Mouse (Mus musculus): ENCODE data around the gene Oprl1. TPM values are rescaled to one million over a fixed set of nuclear protein-coding genes. Genes with fewer than 3 reads are reported as not detected.

Oprl1 gene
- total and polyA plus RNA-seq, 3 experiments = 0.14 to 0.25 TPM; not detected in 1

DNA sequence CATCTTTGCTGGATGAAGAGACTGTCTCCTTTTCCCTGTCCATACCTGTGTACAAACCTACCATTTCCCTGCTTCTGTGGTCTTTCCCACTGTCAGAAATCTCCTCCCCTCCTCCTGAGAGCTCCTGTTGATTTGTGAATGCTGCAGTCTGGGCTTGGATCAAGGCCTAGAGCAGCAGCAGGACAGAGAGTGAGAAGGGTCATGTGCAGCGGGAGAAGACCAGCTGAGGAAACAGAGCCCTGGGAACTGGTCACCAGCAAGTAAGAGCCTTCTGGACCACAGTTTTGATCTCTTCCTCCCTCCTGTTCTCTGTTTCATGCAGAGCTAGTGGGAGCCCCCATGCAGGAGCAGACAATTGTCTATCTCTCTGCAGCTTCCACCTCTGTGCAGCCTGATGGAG lies 19.0 kb upstream of the Oprl1 start:
- Histone ChIP-seq H3K9ac (ENCODE audit: insufficient read depth, low read depth) (no peak overlapping the region), H3K4me1 (ENCODE audit: control insufficient read depth in 1 of 2, insufficient read depth in 2 of 2) (peaks cover 12 to 40% of the 10 kb centered on the region in 2 experiments), H3K27ac (ENCODE audit: insufficient read depth, low read depth) (no peak overlapping the region), H3K79me2 (replicated peaks; ENCODE audit: control insufficient read depth, extremely low read depth, insufficient read depth, poor library complexity, severe bottlenecking) (peaks cover 20% of the 10 kb centered on the region), H3K4me2 (ENCODE audit: insufficient read depth, low read depth, poor library complexity, severe bottlenecking) (no peak overlapping the region), H3K27me3 (replicated peaks) (no peaks in the 10 kb centered on the region), H3K4me3 (replicated peaks in 1 of 3; ENCODE audit: low read depth in 2 of 3, low read length in 2 of 3, poor library complexity in 1 of 3) (no peak overlapping the region), H3K9me3 (replicated peaks; ENCODE audit: low read length) (no peaks in the 10 kb centered on the region), H3K36me3 (replicated peaks in 1 of 2; ENCODE audit: control insufficient read depth in 1 of 2, insufficient read depth in 1 of 2, low read length in 1 of 2) (peaks cover 6 to 11% of the 10 kb centered on the region in 2 experiments)
- dilution Hi-C loops (cut with MboI; ENCODE audit: extremely low pct_ligation_motif_present, extremely low pct_unique_long_range_greater_than_20kb, low sequenced_read_pairs) (no loop called here), in situ Hi-C loops (cut with MboI; ENCODE audit: low pct_ligation_motif_present, low pct_unique_long_range_greater_than_20kb, low sequenced_read_pairs) (loop anchor here (10.0 kb wide), 2 partner anchors 81 to 291 kb away; no protein-coding TSS in a partner anchor)
- no peak for DNase-seq (ENCODE audit: extremely low read depth)
- no peak for TF ChIP-seq MAX (IDR thresholded peaks at IDR 0.05; ENCODE audit: low read length)
- no peak for TF ChIP-seq NELFE (IDR thresholded peaks at IDR 0.05; ENCODE audit: low read depth, low read length)

DNA sequence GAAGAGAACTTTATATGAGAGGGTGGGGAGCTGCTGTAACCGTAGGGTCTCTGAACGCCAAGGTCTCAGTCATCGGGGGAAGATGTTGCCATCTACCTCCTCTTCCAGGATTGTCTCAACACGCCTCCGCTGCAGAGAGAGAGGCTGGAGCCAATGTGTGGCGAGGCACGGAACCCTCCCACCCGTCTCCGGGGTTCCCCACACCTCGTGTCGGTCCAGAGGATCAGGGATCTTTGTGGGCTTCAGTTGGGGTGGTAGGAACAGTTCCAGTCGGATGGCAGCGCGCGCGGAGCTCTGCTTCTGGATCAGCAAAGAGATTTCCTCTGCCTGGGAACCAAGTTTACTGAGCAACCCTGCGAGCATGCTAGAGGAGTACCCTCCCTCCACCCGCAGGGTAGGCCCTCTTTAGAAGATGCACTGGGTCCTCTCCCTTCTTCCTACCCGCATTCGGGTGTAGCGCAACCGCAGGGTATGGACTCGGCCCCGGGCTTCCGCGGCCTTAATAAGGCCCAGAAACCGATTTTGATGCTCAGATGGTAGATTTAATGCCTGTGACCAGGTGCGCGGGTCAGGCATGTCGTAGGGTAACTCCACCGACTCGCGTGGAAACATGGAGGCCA lies 17.9 kb upstream of the Oprl1 start:
- no peak overlapping the region for H3K9ac ChIP-seq (ENCODE audit: insufficient read depth, low read depth)
- H3K4me2 ChIP-seq (ENCODE audit: insufficient read depth, low read depth, poor library complexity, severe bottlenecking) = no peak overlapping the region
- dilution Hi-C loops (cut with MboI; ENCODE audit: extremely low pct_ligation_motif_present, extremely low pct_unique_long_range_greater_than_20kb, low sequenced_read_pairs) (no loop called here), in situ Hi-C loops (cut with MboI; ENCODE audit: low pct_ligation_motif_present, low pct_unique_long_range_greater_than_20kb, low sequenced_read_pairs) (loop anchor here (10.0 kb wide), 2 partner anchors 82 to 292 kb away; no protein-coding TSS in a partner anchor)
- H3K27ac ChIP-seq (ENCODE audit: insufficient read depth, low read depth) = no peak overlapping the region
- H3K27me3 ChIP-seq (replicated peaks) = no peaks in the 10 kb centered on the region
- H3K4me1 ChIP-seq (ENCODE audit: control insufficient read depth in 1 of 2, insufficient read depth in 2 of 2) = peaks cover 6 to 29% of the 10 kb centered on the region in 2 experiments
- no peaks in the 10 kb centered on the region for H3K9me3 ChIP-seq (replicated peaks; ENCODE audit: low read length)
- H3K4me3 ChIP-seq (replicated peaks in 1 of 3; ENCODE audit: low read depth in 2 of 3, low read length in 2 of 3, poor library complexity in 1 of 3) = no peak overlapping the region
- DNase-seq (ENCODE audit: extremely low read depth) = no peak
- H3K36me3 ChIP-seq (replicated peaks in 1 of 2; ENCODE audit: control insufficient read depth in 1 of 2, insufficient read depth in 1 of 2, low read length in 1 of 2) = peaks cover 0 to under 1% of the 10 kb centered on the region in 2 experiments
- TF ChIP-seq MXI1 (IDR thresholded peaks at IDR 0.05; ENCODE audit: low read depth, low read length) = no peak
- TF ChIP-seq ZMIZ1 (IDR thresholded peaks at IDR 0.05; ENCODE audit: low read depth, low read length) = no peak
- no peak for TF ChIP-seq SMC3 (IDR thresholded peaks at IDR 0.05; ENCODE audit: low read depth, low read length)
- no peak for TF ChIP-seq CTCF (conservative IDR thresholded peaks at IDR 0.05 in 1 of 2, IDR thresholded peaks at IDR 0.05 in 1 of 2; ENCODE audit: low read depth in 2 of 2, low read length in 2 of 2)
- no peak for TF ChIP-seq MAX (IDR thresholded peaks at IDR 0.05; ENCODE audit: low read length)
- TF ChIP-seq TCF12 (IDR thresholded peaks at IDR 0.05; ENCODE audit: low read depth, low read length) = no peak
- TF ChIP-seq JUND (conservative IDR thresholded peaks at IDR 0.05; ENCODE audit: low read depth, low read length) = no peak
- H3K79me2 ChIP-seq (replicated peaks; ENCODE audit: control insufficient read depth, extremely low read depth, insufficient read depth, poor library complexity, severe bottlenecking) = peaks cover 12% of the 10 kb centered on the region

DNA sequence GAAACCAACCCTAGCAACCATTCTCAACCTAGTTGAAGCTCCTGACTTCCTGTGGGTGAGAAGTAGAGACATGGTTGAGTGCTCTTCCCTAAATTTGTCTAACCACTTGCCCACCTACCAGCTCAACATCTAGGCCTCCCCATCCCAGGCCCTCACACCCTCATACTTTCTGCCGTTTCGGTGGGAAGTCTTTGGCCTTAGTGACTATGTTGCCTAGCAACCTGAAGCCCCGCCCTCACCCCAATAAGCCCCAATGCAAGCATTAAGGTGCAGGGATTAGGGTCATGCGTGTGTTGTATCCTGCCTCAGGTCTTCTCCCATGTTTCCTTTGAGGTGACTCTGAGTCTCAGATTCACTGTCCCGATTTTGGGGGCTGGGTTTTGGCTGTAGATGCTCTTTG lies 16.6 kb upstream of the Oprl1 start, which contains the start of gene Lkaaear1:
TSS of gene Lkaaear1 (minus strand) at position 202 of the 400 bp plus-strand sequence.
- Histone ChIP-seq H3K9me3 (replicated peaks; ENCODE audit: low read length) (no peaks in the 10 kb centered on the region), H3K9ac (ENCODE audit: insufficient read depth, low read depth) (no peak within 1 kb of the TSS), H3K79me2 (replicated peaks; ENCODE audit: control insufficient read depth, extremely low read depth, insufficient read depth, poor library complexity, severe bottlenecking) (no peaks in the 10 kb centered on the region), H3K36me3 (replicated peaks in 1 of 2; ENCODE audit: control insufficient read depth in 1 of 2, insufficient read depth in 1 of 2, low read length in 1 of 2) (no peaks in the 10 kb centered on the region), H3K4me3 (replicated peaks in 1 of 3; ENCODE audit: low read depth in 2 of 3, low read length in 2 of 3, poor library complexity in 1 of 3) (no peak within 1 kb of the TSS), H3K4me2 (ENCODE audit: insufficient read depth, low read depth, poor library complexity, severe bottlenecking) (no peak within 1 kb of the TSS), H3K27me3 (replicated peaks) (no peaks in the 10 kb centered on the region), H3K27ac (ENCODE audit: insufficient read depth, low read depth) (no peak within 1 kb of the TSS), H3K4me1 (ENCODE audit: control insufficient read depth in 1 of 2, insufficient read depth in 2 of 2) (peaks cover 3 to 20% of the 10 kb centered on the region in 2 experiments)
- in situ Hi-C loops (cut with MboI; ENCODE audit: low pct_ligation_motif_present, low pct_unique_long_range_greater_than_20kb, low sequenced_read_pairs) = loop anchor here (10.0 kb wide), 2 partner anchors 83 to 293 kb away; no protein-coding TSS in a partner anchor
- TF ChIP-seq CTCF (conservative IDR thresholded peaks at IDR 0.05 in 1 of 2, IDR thresholded peaks at IDR 0.05 in 1 of 2; ENCODE audit: low read depth in 2 of 2, low read length in 2 of 2) (no peak), BHLHE40 (IDR thresholded peaks at IDR 0.05; ENCODE audit: low read depth, low read length) (no peak), ZKSCAN1 (IDR thresholded peaks at IDR 0.05; ENCODE audit: borderline replicate concordance, low read depth, low read length) (no peak), SIN3A (IDR thresholded peaks at IDR 0.05; ENCODE audit: low read length) (no peak)
- DNase-seq (ENCODE audit: extremely low read depth) = no peak
- dilution Hi-C loops (cut with MboI; ENCODE audit: extremely low pct_ligation_motif_present, extremely low pct_unique_long_range_greater_than_20kb, low sequenced_read_pairs) = no loop called here

Data from CH12.LX (cell line).